Mouse (Mus musculus) CD4-positive naive resting alpha-beta T cell, adult 57 days (primary cell): ENCODE data around the gene 9430007A20Rik. TPM values are rescaled to one million over a fixed set of nuclear protein-coding genes. Genes with fewer than 3 reads are reported as not detected.

Experiments
- total RNA-seq: library from RNA; stranded (reverse); gene quantifications from one replicate; pipeline ENCODE4 v1.2.4, GENCODE M21; 2023

Gene 9430007A20Rik
- not detected for total RNA-seq

DNA sequence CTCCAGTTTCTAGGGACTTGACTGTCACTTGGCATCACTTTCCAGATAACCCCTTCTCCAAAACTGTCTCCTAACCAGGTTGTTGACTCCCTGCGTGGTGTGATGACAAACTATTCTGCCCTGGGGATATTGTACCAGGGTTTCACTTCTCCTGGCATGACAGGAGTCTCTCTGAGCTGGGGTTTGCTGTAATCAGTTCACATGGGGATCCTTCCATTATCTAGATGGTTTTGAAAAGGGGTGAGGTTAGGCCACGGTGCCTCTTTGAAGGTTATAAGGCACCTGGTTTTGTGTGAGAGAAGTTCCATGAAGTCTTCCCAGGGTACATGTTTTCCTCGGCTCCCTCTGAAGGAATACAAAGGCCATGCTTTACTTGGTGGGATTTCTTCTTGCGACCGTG, at the start of gene 9430007A20Rik:
9430007A20Rik (plus strand) TSS at position 301 of the 400 bp plus-strand sequence.

DNA sequence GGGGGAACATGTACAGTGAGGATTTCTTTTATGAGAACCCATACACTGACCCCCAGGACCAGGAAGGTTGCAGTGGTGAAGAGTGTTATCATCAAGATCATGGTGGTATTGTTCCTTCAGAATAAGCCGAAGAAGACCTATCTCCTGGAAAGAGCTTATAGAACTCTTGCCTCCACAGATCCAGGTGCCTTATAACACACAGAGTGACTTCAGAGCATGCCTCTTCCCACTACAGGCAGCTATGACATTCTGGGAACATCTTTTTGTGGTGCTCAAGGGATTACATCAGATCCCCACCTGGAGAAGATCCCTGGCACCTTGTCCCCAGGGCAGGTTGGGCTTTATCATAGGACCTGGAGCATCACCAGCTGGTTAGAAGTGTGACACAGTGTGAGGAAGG, 45.4 kb downstream of the 9430007A20Rik start, which contains the start of gene Gm13124:
Gm13124 (minus strand) TSS at position 101 of the 400 bp plus-strand sequence.

Other genes with a start within 250 kb of the 9430007A20Rik start
- not detected for gene Pramel5, start 239.3 kb upstream of the 9430007A20Rik start, total RNA-seq
- gene Gm13128, start 189.6 kb upstream of the 9430007A20Rik start, total RNA-seq: not detected
- not detected for gene Gm13119, start 161.9 kb upstream of the 9430007A20Rik start, total RNA-seq
- gene Pramef20, start 141.9 kb upstream of the 9430007A20Rik start, total RNA-seq: not detected
- not detected for gene Pramef12, start 111.4 kb upstream of the 9430007A20Rik start, total RNA-seq
- gene 1700012P22Rik, start 81.0 kb upstream of the 9430007A20Rik start, total RNA-seq: not detected
- not detected for gene Gm9944, start 66.5 kb upstream of the 9430007A20Rik start, total RNA-seq
- not detected for gene Aadacl3, start 56.1 kb upstream of the 9430007A20Rik start, total RNA-seq
- gene Gm13124, start 45.3 kb downstream of the 9430007A20Rik start, total RNA-seq: not detected
- not detected for gene Aadacl4, start 93.9 kb downstream of the 9430007A20Rik start, total RNA-seq
- gene Gm436, start 166.5 kb downstream of the 9430007A20Rik start, total RNA-seq: not detected
- gene Gm13178, start 201.6 kb downstream of the 9430007A20Rik start, total RNA-seq: not detected